Mouse (Mus musculus) heart, postnatal 10 days (tissue): ENCODE data around the gene Gm17026. TPM values are rescaled to one million over a fixed set of nuclear protein-coding genes. Genes with fewer than 3 reads are reported as not detected.
"Not testable (repeated sequence)": the region's sequence is repeated elsewhere in the genome, so short reads cannot be mapped to it uniquely, and the experiment has no call there.

ENCODE experiments used
- DNase-seq, 2 experiments: peaks; one replicate each; pipeline ENCODE4 v3.0.0; 2021
- intact Hi-C: fragments of 180-260 bp; cut with DNase I; formaldehyde crosslinking; loops from one replicate; pipeline ENCODE4 v1.15.1; 2025
- microRNA-seq, 2 experiments: library from miRNA; unstranded; fragments of <30 nt; microRNA quantifications; one replicate each; pipeline ENCODE4 v1.2.0; 2022
- total RNA-seq, 2 experiments: library from RNA; stranded (reverse); gene quantifications; 2 replicates each; pipeline ENCODE4 v1.2.3; 2021

The Gm17026 gene
- not detected for total RNA-seq

- DNase-seq, intact Hi-C loops: not testable (repeated sequence)
Observed at GRCm38 (mm10) chr14:42259948-42260347, at the start of gene Gm17026. Gene Gm17026, minus strand, starts transcription at chr14:42260048.

DNA sequence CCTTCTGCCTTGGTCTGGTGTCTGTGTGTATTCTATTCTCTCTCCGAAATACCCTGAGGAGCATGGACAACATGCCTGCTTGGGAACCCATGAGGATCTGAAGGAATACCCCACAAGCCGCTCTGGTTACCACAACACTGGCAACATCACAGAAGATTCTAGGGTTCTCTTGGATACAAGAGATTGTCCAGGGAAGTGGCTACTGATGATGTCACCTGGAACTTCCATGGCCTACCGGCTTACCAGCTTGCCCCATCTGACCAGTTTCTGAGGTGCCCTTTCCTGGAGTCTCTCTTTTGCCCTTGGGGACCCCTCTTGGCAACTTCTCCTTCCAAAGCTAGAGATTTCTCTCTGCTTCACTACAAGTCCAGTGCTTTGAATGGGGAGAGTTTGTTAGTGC lies 37.4 kb upstream of the Gm17026 start, which contains the start of gene Gm9611:
Gm9611 (minus strand) TSS at position 101 of the 400 bp plus-strand sequence.
- DNase-seq, intact Hi-C loops: not testable (repeated sequence)

- DNase-seq, intact Hi-C loops: not testable (repeated sequence)
Observed at GRCm38 (mm10) chr14:42216766-42217537, 42.9 kb downstream of the Gm17026 start.

Small RNA genes within 50 kb of the gene (microRNA-seq; reads per million reads assigned to microRNA genes)
- 0 reads per million in 2 experiments for gene Gm25208
- gene Gm25892: 0 reads per million in 2 experiments

Other genes starting within 250 kb of the Gm17026 start
- not detected for gene Gm7951, start 142.7 kb downstream of the Gm17026 start, total RNA-seq
- not detected for gene Gm17027, start 97.4 kb downstream of the Gm17026 start, total RNA-seq
- not detected for gene Gm3573, start 69.3 kb downstream of the Gm17026 start, total RNA-seq
- not detected for gene Gm9611, start 37.3 kb upstream of the Gm17026 start, total RNA-seq
- gene Gm7995, start 50.2 kb upstream of the Gm17026 start, total RNA-seq: not detected
- not detected for gene Gm8005, start 179.6 kb upstream of the Gm17026 start, total RNA-seq
- gene Gm8011, start 203.8 kb upstream of the Gm17026 start, total RNA-seq: not detected
- not detected for gene Gm8020, start 242.3 kb upstream of the Gm17026 start, total RNA-seq